Mouse (Mus musculus) brain, embryonic 14.5 days (tissue): ENCODE data around the gene Peli2.

Source experiments
- CTCF ChIP-seq: fragments of 200-500 bp; IDR thresholded peaks from 2 replicates; pipeline ENCODE4 v1.5.1; 2012; ENCODE audit warnings: inconsistent platforms, mild to moderate bottlenecking, moderate library complexity, borderline replicate concordance; ENCODE audit not compliant: insufficient read depth, insufficient read length; ENCODE audit errors: extremely low read depth
- POLR2A ChIP-seq: fragments of 200-500 bp; IDR thresholded peaks from 2 replicates; pipeline ENCODE4 v1.6.1; 2012; ENCODE audit warnings: mild to moderate bottlenecking, inconsistent platforms, borderline replicate concordance; ENCODE audit not compliant: poor library complexity, insufficient read depth, insufficient read length, severe bottlenecking; ENCODE audit errors: extremely low read depth

DNA sequence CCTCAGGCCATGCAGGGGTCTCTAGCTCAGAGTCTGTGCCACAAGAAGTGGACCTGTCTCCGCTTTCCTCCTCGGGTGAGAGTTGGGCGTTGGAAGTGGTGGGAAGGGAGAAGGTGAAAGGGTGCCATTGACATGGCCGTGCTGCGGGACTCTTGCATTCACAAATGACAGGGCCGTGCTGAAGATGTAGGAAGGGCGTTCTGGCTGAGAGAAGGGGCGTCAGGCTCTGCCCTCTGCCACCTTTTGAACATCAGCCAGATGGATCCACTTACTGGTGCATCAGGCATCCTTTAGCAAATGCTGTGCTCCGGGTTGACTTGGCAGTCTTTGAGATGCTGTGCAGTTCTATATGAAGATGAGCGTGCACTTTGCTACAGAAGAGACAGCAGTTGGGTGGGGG is 84.4 kb downstream of the Peli2 start:
- no peak for TF ChIP-seq POLR2A
- no peak for TF ChIP-seq CTCF
